Mouse (Mus musculus) liver, embryonic 12.5 days (tissue): ENCODE results near the gene Ywhag. TPM values are rescaled to one million over a fixed set of nuclear protein-coding genes. Genes with fewer than 3 reads are reported as not detected.

ENCODE experiments used
- ATAC-seq: fragments of 200-750 bp; cut with Nextera tagmentation; 2 replicates; pipeline ENCODE4 v1.8.0; 2017; ENCODE audit warnings: moderate number of reproducible peaks, mild to moderate bottlenecking, moderate library complexity
- H3K27ac ChIP-seq: fragments of 300-500 bp; sonication (generic); 2 replicates; pipeline ENCODE4 v1.5.1; 2016; ENCODE audit warnings: mild to moderate bottlenecking
- H3K27me3 ChIP-seq: fragments of 300-500 bp; sonication (generic); replicated peaks from 2 replicates; pipeline ENCODE4 v1.6.1; 2016; ENCODE audit warnings: mild to moderate bottlenecking, moderate library complexity
- H3K36me3 ChIP-seq: fragments of 300-500 bp; sonication (generic); 2 replicates; pipeline ENCODE4 v1.6.1; 2016; ENCODE audit warnings: mild to moderate bottlenecking, moderate library complexity
- H3K4me1 ChIP-seq: fragments of 300-500 bp; sonication (generic); 2 replicates; pipeline ENCODE4 v1.6.1; 2016
- H3K4me2 ChIP-seq: fragments of 300-500 bp; sonication (generic); 2 replicates; pipeline ENCODE4 v1.6.1; 2016; ENCODE audit warnings: mild to moderate bottlenecking, moderate library complexity
- H3K4me3 ChIP-seq: fragments of 300-500 bp; sonication (generic); 2 replicates; pipeline ENCODE4 v1.5.1; 2016; ENCODE audit warnings: mild to moderate bottlenecking, moderate library complexity
- H3K9ac ChIP-seq: fragments of 300-500 bp; sonication (generic); 2 replicates; pipeline ENCODE4 v1.6.1; 2016; ENCODE audit warnings: mild to moderate bottlenecking, moderate library complexity
- H3K9me3 ChIP-seq: fragments of 300-500 bp; sonication (generic); replicated peaks from 2 replicates; pipeline ENCODE4 v1.6.1; 2016; ENCODE audit warnings: mild to moderate bottlenecking, moderate library complexity
- WGBS: fragments of 180-500 bp; shearing (Covaris S2); methylation state at CpG from one replicate; pipeline ENCODE4 v1.1.7; 2016; ENCODE audit not compliant: insufficient replicate concordance; 5-methylcytosine and 5-hydroxymethylcytosine counted together
- polyA plus RNA-seq: library from polyadenylated mRNA; unstranded; fragments of >200 nt; fragmentation: Nextera tagmentation; extraction: Ambion mirVana; gene quantifications from 2 replicates; pipeline ENCODE4 v1.2.1, GENCODE M21; 2016

Ywhag gene
- polyA plus RNA-seq, 1 experiment from 2014 or later = 128 TPM

GRCm38 (mm10) chr5:135898995-135899394 is 35.4 kb downstream of the Ywhag start:
- Histone ChIP-seq H3K27ac (no peak overlapping the region), H3K27me3 (no peaks in the 10 kb centered on the region), H3K9me3 (no peaks in the 10 kb centered on the region), H3K4me2 (no peak overlapping the region), H3K4me1 (peaks cover 10% of the 10 kb centered on the region), H3K36me3 (no peaks in the 10 kb centered on the region), H3K4me3 (no peak overlapping the region), H3K9ac (no peak overlapping the region)
- no peak for ATAC-seq
- 47% methylated on average over 4 of the region's 4 CpGs for WGBS

GRCm38 (mm10) chr5:135898028-135898427 is 36.4 kb downstream of the Ywhag start:
- Histone ChIP-seq H3K36me3 (no peaks in the 10 kb centered on the region), H3K9me3 (no peaks in the 10 kb centered on the region), H3K9ac (no peak overlapping the region), H3K4me3 (no peak overlapping the region), H3K27me3 (peaks cover 2% of the 10 kb centered on the region; the same call in 1 of the 2 replicates), H3K27ac (no peak overlapping the region), H3K4me1 (0 out of 2 replicates have a peak, but pooled peaks cover under 1% of the 10 kb centered on the region), H3K4me2 (no peak overlapping the region)
- 11% methylated on average over 3 of the region's 3 CpGs for WGBS
- ATAC-seq = no peak

GRCm38 (mm10) chr5:135894958-135895357 is 39.5 kb downstream of the Ywhag start:
- Histone ChIP-seq H3K4me3 (no peak overlapping the region), H3K9me3 (no peaks in the 10 kb centered on the region), H3K4me2 (no peak overlapping the region), H3K27me3 (peaks cover 30% of the 10 kb centered on the region), H3K4me1 (no peaks in the 10 kb centered on the region), H3K9ac (no peak overlapping the region), H3K36me3 (no peaks in the 10 kb centered on the region), H3K27ac (no peak overlapping the region)
- WGBS = 62% methylated on average over 6 of the region's 6 CpGs
- no peak for ATAC-seq

GRCm38 (mm10) chr5:135892589-135893351 is 41.6 kb downstream of the Ywhag start:
- Histone ChIP-seq H3K9ac (no peak overlapping the region), H3K36me3 (no peaks in the 10 kb centered on the region), H3K4me2 (no peak overlapping the region), H3K27me3 (peaks cover 51% of the 10 kb centered on the region), H3K9me3 (no peaks in the 10 kb centered on the region), H3K4me1 (no peaks in the 10 kb centered on the region; the same call in 1 of the 2 replicates), H3K4me3 (no peak overlapping the region), H3K27ac (no peak overlapping the region)
- ATAC-seq = no peak
- WGBS = 47% methylated on average over 9 of the region's 9 CpGs

GRCm38 (mm10) chr5:135890920-135891319 is 43.5 kb downstream of the Ywhag start:
- 35% methylated on average over 3 of the region's 3 CpGs for WGBS
- ATAC-seq = no peak
- no peaks in the 10 kb centered on the region for H3K9me3 ChIP-seq
- no peak overlapping the region for H3K4me3 ChIP-seq
- H3K4me2 ChIP-seq = no peak overlapping the region
- peaks cover 68% of the 10 kb centered on the region for H3K27me3 ChIP-seq
- no peak overlapping the region for H3K27ac ChIP-seq
- no peaks in the 10 kb centered on the region; the same call in 1 of the 2 replicates for H3K4me1 ChIP-seq
- H3K36me3 ChIP-seq = no peaks in the 10 kb centered on the region
- H3K9ac ChIP-seq = no peak overlapping the region

GRCm38 (mm10) chr5:135890323-135890722 is 44.1 kb downstream of the Ywhag start:
- 38% methylated on average over 4 of the region's 4 CpGs for whole genome bisulfite sequencing
- no peak overlapping the region for H3K27ac ChIP-seq
- H3K27me3 ChIP-seq = peaks cover 74% of the 10 kb centered on the region
- no peak overlapping the region for H3K9ac ChIP-seq
- no peak overlapping the region for H3K4me3 ChIP-seq
- H3K4me2 ChIP-seq = no peak overlapping the region
- no peaks in the 10 kb centered on the region; the same call in 1 of the 2 replicates for H3K4me1 ChIP-seq
- H3K9me3 ChIP-seq = no peaks in the 10 kb centered on the region
- no peaks in the 10 kb centered on the region for H3K36me3 ChIP-seq
- ATAC-seq = no peak

- peak overlapping the region; percentile 17 for H3K4me3 ChIP-seq
- H3K36me3 ChIP-seq = no peaks in the 10 kb centered on the region
- H3K9ac ChIP-seq = no peak overlapping the region
- no peak for ATAC-seq
- no peaks in the 10 kb centered on the region for H3K9me3 ChIP-seq
- 6% methylated on average over 30 of the region's 30 CpGs for WGBS
- H3K27ac ChIP-seq = no peak overlapping the region
- peaks cover 85% of the 10 kb centered on the region for H3K27me3 ChIP-seq
- H3K4me1 ChIP-seq = no peaks in the 10 kb centered on the region; the same call in 1 of the 2 replicates
- H3K4me2 ChIP-seq = peak overlapping the region; percentile 29; the same call in 1 of the 2 replicates
Observed at GRCm38 (mm10) chr5:135888405-135889215, 45.8 kb downstream of the Ywhag start.

- Histone ChIP-seq H3K9me3 (no peaks in the 10 kb centered on the region), H3K4me3 (peak within 1 kb of the TSS; percentile 29), H3K9ac (no peak within 1 kb of the TSS), H3K27ac (no peak within 1 kb of the TSS), H3K4me2 (peak within 1 kb of the TSS; percentile 50), H3K4me1 (no peaks in the 10 kb centered on the region; the same call in 1 of the 2 replicates), H3K36me3 (no peaks in the 10 kb centered on the region), H3K27me3 (peaks cover 84% of the 10 kb centered on the region)
- WGBS = 3% methylated on average over 24 of the region's 24 CpGs
- ATAC-seq = no peak
Observed at GRCm38 (mm10) chr5:135887675-135888102, 46.7 kb downstream of the Ywhag start, which contains the start of gene Hspb1. TSS of gene Hspb1 (plus strand) at chr5:135887919.

GRCm38 (mm10) chr5:135884641-135885040 is 49.8 kb downstream of the Ywhag start:
- H3K4me1 ChIP-seq = peaks cover 5% of the 10 kb centered on the region; the same call in 1 of the 2 replicates
- no peak overlapping the region for H3K4me3 ChIP-seq
- H3K27ac ChIP-seq = no peak overlapping the region
- H3K36me3 ChIP-seq = no peaks in the 10 kb centered on the region
- H3K27me3 ChIP-seq = peaks cover 66% of the 10 kb centered on the region
- no peaks in the 10 kb centered on the region for H3K9me3 ChIP-seq
- no peak for ATAC-seq
- H3K9ac ChIP-seq = no peak overlapping the region
- no peak overlapping the region for H3K4me2 ChIP-seq
- 57% methylated on average over 6 of the region's 6 CpGs for WGBS

- Histone ChIP-seq H3K4me2 (no peak overlapping the region), H3K36me3 (no peaks in the 10 kb centered on the region), H3K4me3 (no peak overlapping the region), H3K9ac (no peak overlapping the region), H3K4me1 (peaks cover 19% of the 10 kb centered on the region), H3K9me3 (no peaks in the 10 kb centered on the region), H3K27me3 (peaks cover 31% of the 10 kb centered on the region), H3K27ac (no peak overlapping the region)
- no peak for ATAC-seq
- WGBS = 58% methylated on average over 13 of the region's 13 CpGs
Observed at GRCm38 (mm10) chr5:135879449-135880158, 54.8 kb downstream of the Ywhag start.

GRCm38 (mm10) chr5:135877831-135878231 is 56.6 kb downstream of the Ywhag start:
- Histone ChIP-seq H3K4me3 (peak overlapping the region; percentile 31), H3K27ac (no peak overlapping the region), H3K4me1 (peaks cover 19% of the 10 kb centered on the region), H3K27me3 (peaks cover 41% of the 10 kb centered on the region), H3K36me3 (no peaks in the 10 kb centered on the region), H3K9me3 (no peaks in the 10 kb centered on the region), H3K4me2 (peak overlapping the region; percentile 62), H3K9ac (no peak overlapping the region)
- WGBS = 2% methylated on average over 16 of the region's 16 CpGs
- ATAC-seq = no peak
